Mouse (Mus musculus) myocyte (in vitro differentiated cells): ENCODE measurements at regions not wholly inside any gene's neighbourhood (a gene's known extent, or its start where the extent isn't known, plus 50 kb on each side); places are given as distances from the start of the nearest gene placed in this dataset.

Source experiments
- E2F4 ChIP-seq: IDR thresholded peaks from one replicate; pipeline ENCODE4 v1.6.1; 2011; ENCODE audit warnings: mild to moderate bottlenecking, control low read depth, moderate library complexity; ENCODE audit not compliant: insufficient read depth
- MAX ChIP-seq: IDR thresholded peaks from one replicate; pipeline ENCODE4 v1.6.1; 2011; ENCODE audit warnings: low read depth, mild to moderate bottlenecking, control low read depth
- MYOD1 ChIP-seq, 3 experiments: IDR thresholded peaks; one replicate each; pipeline ENCODE4 v1.6.1; 2011; ENCODE audit warnings: control low read depth in 2 of 3, low read depth in 2 of 3, mild to moderate bottlenecking in 2 of 3, moderate library complexity in 1 of 3; ENCODE audit not compliant: insufficient read length in 2 of 3, control insufficient read depth in 1 of 3
- MYOG ChIP-seq, 3 experiments: IDR thresholded peaks; one replicate each; pipeline ENCODE4 v1.6.1; 2011; ENCODE audit warnings: control low read depth in 2 of 3, low read depth in 2 of 3, mild to moderate bottlenecking in 2 of 3; ENCODE audit not compliant: insufficient read length in 2 of 3, control insufficient read depth in 1 of 3, insufficient read depth in 1 of 3
- POLR2A ChIP-seq: IDR thresholded peaks from one replicate; pipeline ENCODE4 v1.6.1; 2011; ENCODE audit warnings: low read depth, mild to moderate bottlenecking, control low read depth, moderate library complexity; ENCODE audit not compliant: insufficient read length
- POLR2AphosphoS2 ChIP-seq: IDR thresholded peaks from one replicate; pipeline ENCODE4 v1.6.1; 2011; ENCODE audit warnings: low read depth, control low read depth; ENCODE audit not compliant: insufficient read length
- USF1 ChIP-seq: IDR thresholded peaks from one replicate; pipeline ENCODE4 v1.6.1; 2011; ENCODE audit warnings: low read depth, mild to moderate bottlenecking, control low read depth, moderate library complexity

GRCm38 (mm10) chr4:114716703-114717102, 104.8 kb upstream of the Gm12830 start:
- TF ChIP-seq POLR2A (no peak), MAX (no peak), MYOG (IDR thresholded peaks at IDR 0.05; ENCODE audit: control insufficient read depth in 1 of 3, insufficient read depth in 1 of 3, insufficient read length in 2 of 3, low read depth in 2 of 3) (no peak), USF1 (no peak), E2F4 (no peak), POLR2AphosphoS2 (no peak), MYOD1 (IDR thresholded peaks at IDR 0.05; ENCODE audit: control insufficient read depth in 1 of 3, insufficient read length in 2 of 3, low read depth in 2 of 3) (no peak)
